Mouse (Mus musculus) intestine, postnatal 0 days (tissue): ENCODE data around the gene Arfgef2. TPM values are rescaled to one million over a fixed set of nuclear protein-coding genes. Genes with fewer than 3 reads are reported as not detected.
"Not testable (repeated sequence)": the region's sequence is repeated elsewhere in the genome, so short reads cannot be mapped to it uniquely, and the experiment has no call there.

Experiments used
- ATAC-seq: fragments of 200-750 bp; cut with Nextera tagmentation; 2 replicates; pipeline ENCODE4 v1.8.0; 2017; ENCODE audit warnings: mild to moderate bottlenecking, moderate TSS enrichment, moderate library complexity
- H3K27ac ChIP-seq: fragments of 300-500 bp; sonication (generic); 2 replicates; pipeline ENCODE4 v1.5.1; 2014; ENCODE audit warnings: mild to moderate bottlenecking, low read depth, low read length, moderate library complexity
- H3K27me3 ChIP-seq: fragments of 300-500 bp; sonication (generic); replicated peaks from 2 replicates; pipeline ENCODE4 v1.6.1; 2014; ENCODE audit warnings: low read length, mixed read lengths; ENCODE audit not compliant: control insufficient read depth, insufficient read depth
- H3K36me3 ChIP-seq: fragments of 300-500 bp; sonication (generic); 2 replicates; pipeline ENCODE4 v1.6.1; 2014; ENCODE audit warnings: mild to moderate bottlenecking, moderate library complexity; ENCODE audit not compliant: control insufficient read depth, insufficient read depth
- H3K4me1 ChIP-seq: fragments of 300-500 bp; sonication (generic); replicated peaks from 2 replicates; pipeline ENCODE4 v1.6.1; 2014; ENCODE audit warnings: antibody characterized with exemption, low read length, mixed read lengths; ENCODE audit not compliant: control insufficient read depth, insufficient read depth
- H3K4me2 ChIP-seq: fragments of 300-500 bp; sonication (generic); replicated peaks from 2 replicates; pipeline ENCODE4 v1.6.1; 2014; ENCODE audit warnings: low read depth, mild to moderate bottlenecking, moderate library complexity
- H3K4me3 ChIP-seq: fragments of 300-500 bp; sonication (generic); 2 replicates; pipeline ENCODE4 v1.5.1; 2014; ENCODE audit warnings: low read depth, low read length
- H3K9ac ChIP-seq: fragments of 300-500 bp; sonication (generic); 2 replicates; pipeline ENCODE4 v1.6.1; 2014; ENCODE audit warnings: mild to moderate bottlenecking, low read depth, low read length
- H3K9me3 ChIP-seq: fragments of 300-500 bp; sonication (generic); 2 replicates; pipeline ENCODE4 v1.6.1; 2016; ENCODE audit warnings: mixed run types; ENCODE audit not compliant: control insufficient read depth
- CTCF ChIP-seq: sonication (generic); IDR thresholded peaks from 2 replicates; pipeline ENCODE4 v1.5.1; 2016; ENCODE audit warnings: low read depth, mild to moderate bottlenecking, control low read depth, antibody characterized with exemption, moderate library complexity
- WGBS: fragments of 180-500 bp; shearing (Covaris S2); extraction: QIAGEN DNeasy Blood & Tissue Kit; methylation state at CpG from one replicate; pipeline ENCODE4 v1.1.7; 2014; 5-methylcytosine and 5-hydroxymethylcytosine counted together
- polyA plus RNA-seq: library from polyadenylated mRNA; unstranded; fragments of >200 nt; fragmentation: Nextera tagmentation; extraction: Ambion mirVana; gene quantifications from 2 replicates; pipeline ENCODE4 v1.2.1, GENCODE M21; 2015

Arfgef2 gene
- polyA plus RNA-seq, 1 experiment from 2014 or later = 6.1 TPM

DNA sequence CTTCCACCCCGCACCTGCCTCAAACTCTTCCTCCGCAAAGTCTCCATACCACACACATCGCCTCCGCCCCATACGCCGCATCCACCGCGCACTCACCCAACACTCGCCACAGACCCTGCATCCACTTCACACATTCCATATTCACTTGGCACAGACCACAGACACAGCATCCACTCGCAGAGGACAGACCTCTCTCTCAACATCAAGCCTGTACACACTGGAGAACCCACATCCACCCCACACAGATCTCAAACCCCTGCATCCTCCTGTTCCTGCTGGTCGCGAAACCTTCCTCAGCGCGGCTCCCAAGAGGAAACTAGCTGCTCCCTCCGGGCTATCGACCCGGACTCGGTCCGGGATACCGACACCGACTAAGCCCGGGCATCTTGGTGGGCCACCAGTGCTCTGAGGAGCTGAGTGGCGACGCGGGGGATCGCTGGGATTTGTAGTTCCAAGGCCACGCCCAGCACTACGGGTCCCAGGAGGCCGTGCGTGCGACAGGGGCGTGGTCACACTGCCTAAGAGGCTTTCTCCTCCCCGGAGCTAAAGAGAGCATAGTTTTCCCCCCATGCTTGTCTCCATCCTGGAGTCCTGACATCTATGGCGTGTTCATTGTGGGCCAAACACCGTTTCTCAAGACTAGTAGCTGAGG lies 18.9 kb upstream of the Arfgef2 start:
- Histone ChIP-seq H3K4me1 (no peaks in the 10 kb centered on the region), H3K9ac (peak overlapping the region; percentile 47), H3K4me3 (peak overlapping the region; percentile 68), H3K9me3 (no peaks in the 10 kb centered on the region), H3K4me2 (peak overlapping the region; percentile 94), H3K27me3 (no peaks in the 10 kb centered on the region), H3K27ac (no peak overlapping the region; the same call in 1 of the 2 replicates), H3K36me3 (no peaks in the 10 kb centered on the region)
- no peak for TF ChIP-seq CTCF
- under 1% methylated on average over 35 of the region's 35 CpGs for WGBS
- peak; percentile 77 for ATAC-seq

- Histone ChIP-seq H3K27ac (no peak overlapping the region), H3K27me3 (no peaks in the 10 kb centered on the region), H3K4me1 (no peaks in the 10 kb centered on the region; the same call in 1 of the 2 replicates), H3K4me2 (no peak overlapping the region), H3K4me3 (no peak overlapping the region), H3K9ac (no peak overlapping the region), H3K36me3 (peaks cover 10% of the 10 kb centered on the region), H3K9me3 (no peaks in the 10 kb centered on the region)
- no peak for ATAC-seq
- WGBS = 80% methylated on average over 5 of the region's 5 CpGs
- TF ChIP-seq CTCF = peak; percentile 61
Observed at GRCm38 (mm10) chr2:166791738-166792137, 13.7 kb upstream of the Arfgef2 start.

- WGBS = 62% methylated on average over 5 of the region's 5 CpGs
- peaks cover 17% of the 10 kb centered on the region for H3K36me3 ChIP-seq
- H3K4me2 ChIP-seq = peak within 1 kb of the TSS; percentile 86
- H3K4me3 ChIP-seq = peak within 1 kb of the TSS; percentile 74
- no peak for ATAC-seq
- peak within 1 kb of the TSS; percentile 66 for H3K9ac ChIP-seq
- H3K27me3 ChIP-seq = no peaks in the 10 kb centered on the region
- H3K9me3 ChIP-seq = no peaks in the 10 kb centered on the region
- peak within 1 kb of the TSS; percentile 15; the same call in 1 of the 2 replicates for H3K27ac ChIP-seq
- H3K4me1 ChIP-seq = no peaks in the 10 kb centered on the region; the same call in 1 of the 2 replicates
- no peak for TF ChIP-seq CTCF
Observed at GRCm38 (mm10) chr2:166792355-166792754, 13.0 kb upstream of the Arfgef2 start, which contains the start of gene Trp53rkb. Trp53rkb (plus strand) TSS chr2:166792531.

DNA sequence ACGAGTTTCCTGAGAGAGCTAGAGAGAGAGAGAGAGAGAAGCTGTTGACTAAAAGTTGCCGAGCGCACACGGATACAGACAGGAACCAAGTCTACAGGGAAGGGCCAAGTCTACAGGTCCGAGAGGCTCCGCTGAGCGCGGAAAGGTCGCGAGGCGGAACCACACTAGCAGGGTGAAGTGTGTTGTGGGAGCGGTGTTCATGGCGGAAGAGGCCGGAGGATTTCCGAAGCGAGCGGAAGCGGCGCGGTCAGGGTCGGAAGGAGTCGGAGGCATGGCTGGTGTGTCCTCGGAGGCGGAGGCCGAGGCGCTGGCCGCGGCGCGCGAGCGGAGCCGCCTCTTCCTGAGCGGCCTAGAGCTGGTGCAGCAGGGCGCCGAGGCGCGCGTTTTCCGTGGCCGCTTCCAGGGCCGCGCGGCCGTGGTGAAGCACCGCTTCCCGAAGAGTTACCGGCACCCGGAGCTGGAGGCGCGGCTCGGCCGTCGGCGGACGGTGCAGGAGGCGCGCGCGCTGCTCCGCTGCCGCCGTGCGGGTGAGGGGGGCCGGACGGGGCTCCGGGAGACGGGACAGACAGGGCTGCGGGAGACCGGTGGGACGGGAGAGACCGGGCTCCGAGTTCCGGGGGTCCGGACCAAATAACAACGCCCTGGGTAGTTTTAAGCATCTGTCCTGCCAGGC lies 11.7 kb upstream of the Arfgef2 start:
- H3K4me3 ChIP-seq = peak overlapping the region; percentile 74
- not testable (repeated sequence) for H3K4me1 ChIP-seq, H3K9me3 ChIP-seq, H3K27me3 ChIP-seq
- peak overlapping the region; percentile 15 for H3K27ac ChIP-seq
- peak; percentile 85 for ATAC-seq
- under 1% methylated on average over 70 of the region's 76 CpGs for WGBS
- H3K4me2 ChIP-seq = peak overlapping the region; percentile 86
- H3K9ac ChIP-seq = peak overlapping the region; percentile 66
- peaks cover 23% of the 10 kb centered on the region for H3K36me3 ChIP-seq

- no peak for TF ChIP-seq CTCF
- ATAC-seq = no peak
- H3K4me2 ChIP-seq = no peak overlapping the region
Observed at GRCm38 (mm10) chr2:166799615-166800472, 5.5 kb upstream of the Arfgef2 start.

GRCm38 (mm10) chr2:166800473-166800857 lies 4.9 kb upstream of the Arfgef2 start:
- no peak for TF ChIP-seq CTCF
- WGBS = 86% methylated on average over 7 of the region's 7 CpGs
- no peak overlapping the region for H3K27ac ChIP-seq
- H3K9ac ChIP-seq = no peak overlapping the region
- H3K9me3 ChIP-seq = no peaks in the 10 kb centered on the region
- H3K27me3 ChIP-seq = no peaks in the 10 kb centered on the region
- H3K4me3 ChIP-seq = no peak overlapping the region
- peaks cover 23% of the 10 kb centered on the region for H3K36me3 ChIP-seq
- no peak for ATAC-seq
- no peak overlapping the region for H3K4me2 ChIP-seq
- H3K4me1 ChIP-seq = no peaks in the 10 kb centered on the region

More at GRCm38 (mm10) chr2:166799615-166800472, 5.5 kb upstream of the Arfgef2 start:
- Histone ChIP-seq H3K4me3 (no peak overlapping the region), H3K9ac (no peak overlapping the region), H3K9me3 (no peaks in the 10 kb centered on the region), H3K27ac (no peak overlapping the region), H3K4me1 (no peaks in the 10 kb centered on the region), H3K27me3 (no peaks in the 10 kb centered on the region), H3K36me3 (peaks cover 23% of the 10 kb centered on the region)
- WGBS = 80% methylated on average over 11 of the region's 11 CpGs
